Mouse (Mus musculus): ENCODE measurements around the gene Syt7.

DNA sequence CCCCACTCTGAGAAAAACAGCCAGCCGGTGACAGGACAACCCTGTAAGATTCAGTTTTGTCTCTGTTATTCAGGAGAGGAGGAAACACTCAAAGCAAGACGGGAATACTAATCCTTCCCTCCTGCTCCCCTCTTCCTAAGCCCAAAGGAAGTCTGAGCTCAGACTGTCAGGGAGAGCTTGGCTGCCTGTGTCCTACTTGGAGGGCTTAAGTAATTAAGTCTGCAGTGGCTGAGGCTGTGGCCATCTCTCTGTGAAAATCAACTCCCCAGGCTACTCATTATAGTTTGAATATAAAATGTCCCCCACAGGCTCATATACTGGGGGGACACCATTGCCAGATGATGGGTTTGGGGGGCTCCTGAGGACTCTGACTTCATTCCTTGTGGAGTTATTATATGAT is 108.1 kb downstream of the Syt7 start:
- TF ChIP-seq CTCF (IDR thresholded peaks at IDR 0.05; ENCODE audit: insufficient read depth, low read length) (no peak), POLR2A (IDR thresholded peaks at IDR 0.05; ENCODE audit: borderline replicate concordance, extremely low read depth, low read depth, low read length) (no peak)
